Mouse (Mus musculus): ENCODE data around the gene Ank3. TPM values are rescaled to one million over a fixed set of nuclear protein-coding genes. Genes with fewer than 3 reads are reported as not detected.

Gene Ank3
- polyA plus RNA-seq, 1 experiment from 2014 or later = 76.6 TPM

DNA sequence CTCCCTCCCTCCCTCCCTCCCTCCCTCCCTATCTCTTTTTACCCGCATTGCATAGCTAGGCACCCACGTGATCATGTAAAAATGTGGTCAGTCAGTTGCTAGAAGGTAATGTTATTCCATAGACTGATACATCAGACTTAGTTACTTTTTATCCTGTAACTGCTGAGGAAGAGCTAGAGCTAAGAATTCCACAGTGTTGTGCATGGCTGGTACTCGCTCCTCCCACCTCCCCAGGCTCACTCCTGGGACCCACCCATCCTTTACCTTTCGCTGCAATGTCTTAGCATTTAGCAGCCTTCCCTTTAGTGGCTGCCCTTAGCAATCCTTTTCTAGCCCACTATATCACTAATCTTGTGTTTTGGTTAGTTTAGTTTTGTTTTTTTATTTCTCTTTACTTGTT lies 569.4 kb downstream of the Ank3 start:
- Histone ChIP-seq H3K36me3 (peaks cover 11% of the 10 kb centered on the region), H3K4me2 (no peak overlapping the region), H3K27ac (replicated peaks) (no peak overlapping the region), H3K9me3 (no peaks in the 10 kb centered on the region), H3K27me3 (no peaks in the 10 kb centered on the region), H3K4me1 (replicated peaks) (no peaks in the 10 kb centered on the region), H3K4me3 (no peak overlapping the region), H3K9ac (no peak overlapping the region)
- ATAC-seq (ENCODE audit: low FRiP score, low read depth) = no peak
- WGBS = 82% methylated on average over 3 of the region's 4 CpGs

DNA sequence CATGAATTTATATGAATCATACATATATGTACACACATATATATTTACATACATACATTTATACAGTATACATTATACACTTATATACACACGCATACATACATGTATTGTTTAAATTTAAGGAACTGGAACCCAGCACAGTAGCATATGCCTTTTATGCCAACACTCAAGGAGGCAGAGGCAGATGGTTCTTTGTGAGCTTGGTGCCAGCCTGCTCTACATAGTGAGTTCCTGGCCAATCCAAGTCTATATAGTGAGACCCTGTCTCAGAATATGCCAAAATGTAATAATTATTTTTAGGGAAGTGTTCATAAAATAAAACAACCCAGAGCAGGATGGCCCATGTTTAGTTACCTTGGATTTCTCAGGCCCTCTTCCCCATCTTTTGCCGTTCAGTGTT lies 581.1 kb downstream of the Ank3 start:
- 95% methylated on average over 2 of the region's 2 CpGs for WGBS
- H3K4me2 ChIP-seq = no peak overlapping the region

DNA sequence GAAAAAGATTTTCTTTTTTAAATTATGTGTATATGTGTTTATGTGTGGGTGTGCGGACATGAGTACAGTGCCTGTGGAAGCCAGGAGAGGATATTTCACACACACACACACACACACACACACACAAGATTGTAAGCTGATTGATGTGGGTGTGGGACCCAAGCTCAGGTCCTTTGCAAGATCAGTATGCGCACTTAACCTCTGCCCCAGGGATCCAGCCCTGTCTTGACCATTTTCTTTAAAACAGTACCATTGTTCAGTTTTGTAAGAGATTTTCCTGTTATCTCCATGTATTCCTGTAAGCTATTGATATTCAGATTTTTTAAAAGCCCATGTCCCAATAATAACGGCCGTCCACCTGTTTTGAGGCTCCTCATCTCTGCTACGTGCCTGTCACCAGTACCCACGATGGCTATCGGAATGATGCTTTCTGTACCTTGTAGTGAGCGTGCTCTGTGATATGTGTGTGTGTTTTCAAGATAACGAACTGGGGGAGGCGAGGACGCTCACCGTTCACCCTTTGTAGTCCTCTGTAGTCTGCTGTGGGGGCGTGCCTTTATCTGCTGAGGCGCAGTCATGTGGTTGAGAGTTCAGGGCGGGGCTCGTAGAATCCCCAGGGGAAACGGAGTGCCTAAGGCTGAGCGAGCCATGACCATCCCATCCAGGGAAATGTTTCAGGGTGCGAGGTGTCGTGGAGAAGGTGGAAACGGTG lies 583.0 kb downstream of the Ank3 start:
- Histone ChIP-seq H3K9ac (no peak overlapping the region), H3K36me3 (peaks cover 31% of the 10 kb centered on the region), H3K27ac (replicated peaks) (no peak overlapping the region), H3K27me3 (no peaks in the 10 kb centered on the region), H3K4me1 (replicated peaks) (no peaks in the 10 kb centered on the region), H3K4me3 (no peak overlapping the region), H3K4me2 (no peak overlapping the region), H3K9me3 (no peaks in the 10 kb centered on the region)
- ATAC-seq (ENCODE audit: low FRiP score, low read depth) = no peak
- WGBS = 80% methylated on average over 21 of the region's 21 CpGs

More for the DNA sequence above, 581.1 kb downstream of the Ank3 start:
- Histone ChIP-seq H3K4me1 (replicated peaks) (no peaks in the 10 kb centered on the region), H3K9me3 (no peaks in the 10 kb centered on the region), H3K27ac (replicated peaks) (no peak overlapping the region), H3K9ac (no peak overlapping the region), H3K27me3 (no peaks in the 10 kb centered on the region), H3K36me3 (peaks cover 38% of the 10 kb centered on the region), H3K4me3 (no peak overlapping the region)
- no peak for ATAC-seq (ENCODE audit: low FRiP score, low read depth)

DNA sequence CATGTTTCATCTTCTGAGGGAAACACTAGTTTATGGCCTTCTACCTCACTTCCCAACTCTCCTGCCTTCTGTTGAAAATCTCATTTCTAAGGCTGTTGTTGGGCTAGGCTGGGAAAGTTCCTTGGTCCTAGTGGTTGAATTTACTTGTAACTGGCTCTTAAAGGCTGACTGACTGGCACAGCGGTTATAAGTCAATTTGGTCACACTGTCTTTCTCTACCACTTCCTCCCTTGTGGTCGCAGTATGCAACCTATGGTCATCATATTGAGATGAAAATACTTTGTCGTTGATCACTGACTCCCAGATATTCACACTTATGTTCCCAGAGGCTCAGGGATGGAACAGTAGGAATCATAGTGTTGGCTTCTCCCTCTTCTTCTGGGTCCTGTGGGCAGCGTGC lies 584.1 kb downstream of the Ank3 start:
- WGBS = 92% methylated on average over 4 of the region's 4 CpGs
- peaks cover 32% of the 10 kb centered on the region for H3K36me3 ChIP-seq

DNA sequence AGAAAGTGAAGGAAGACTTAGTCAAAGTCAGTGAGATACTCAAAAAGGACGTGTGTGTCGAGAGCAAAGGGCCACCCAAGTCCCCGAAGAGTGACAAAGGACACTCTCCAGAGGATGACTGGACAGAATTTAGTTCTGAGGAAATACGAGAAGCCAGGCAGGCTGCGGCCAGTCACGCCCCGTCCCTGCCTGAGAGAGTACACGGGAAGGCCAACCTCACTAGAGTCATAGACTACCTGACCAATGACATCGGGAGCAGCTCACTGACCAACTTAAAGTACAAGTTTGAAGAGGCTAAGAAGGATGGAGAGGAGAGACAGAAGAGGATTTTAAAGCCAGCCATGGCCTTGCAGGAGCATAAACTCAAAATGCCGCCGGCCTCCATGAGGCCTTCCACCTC lies 588.9 kb downstream of the Ank3 start:
- H3K4me3 ChIP-seq = no peak overlapping the region
- WGBS = 96% methylated on average over 11 of the region's 11 CpGs
- H3K9ac ChIP-seq = no peak overlapping the region
- H3K9me3 ChIP-seq = no peaks in the 10 kb centered on the region
- H3K27ac ChIP-seq (replicated peaks) = no peak overlapping the region
- H3K27me3 ChIP-seq = no peaks in the 10 kb centered on the region
- no peak overlapping the region for H3K4me2 ChIP-seq
- H3K36me3 ChIP-seq = peaks cover 65% of the 10 kb centered on the region
- H3K4me1 ChIP-seq (replicated peaks) = no peaks in the 10 kb centered on the region
- ATAC-seq (ENCODE audit: low FRiP score, low read depth) = no peak

More for the DNA sequence above, 584.1 kb downstream of the Ank3 start:
- no peak for ATAC-seq (ENCODE audit: low FRiP score, low read depth)
- Histone ChIP-seq H3K27ac (replicated peaks) (no peak overlapping the region), H3K27me3 (no peaks in the 10 kb centered on the region), H3K4me2 (no peak overlapping the region), H3K4me3 (no peak overlapping the region), H3K4me1 (replicated peaks) (no peaks in the 10 kb centered on the region), H3K9ac (no peak overlapping the region), H3K9me3 (no peaks in the 10 kb centered on the region)

DNA sequence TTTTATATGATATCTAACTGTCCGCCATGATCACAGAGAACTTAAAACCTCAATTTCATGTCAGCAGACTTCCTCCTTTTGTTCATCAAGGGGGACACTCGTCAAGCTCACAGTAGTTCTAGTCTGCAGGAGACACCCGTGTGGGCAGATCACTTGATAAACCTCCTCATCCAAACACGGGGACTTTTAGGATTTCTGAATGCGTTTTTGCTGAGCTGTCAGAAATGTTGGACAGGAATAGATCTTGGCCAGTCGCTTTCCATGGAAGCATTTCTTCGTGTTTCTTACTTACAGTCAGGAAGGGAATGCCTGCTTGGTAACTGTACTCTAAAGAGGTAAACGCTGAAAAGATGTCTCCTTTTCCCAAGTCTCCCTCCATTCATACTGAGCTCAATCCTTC lies 598.5 kb downstream of the Ank3 start:
- H3K4me3 ChIP-seq = no peak overlapping the region
- no peaks in the 10 kb centered on the region for H3K4me1 ChIP-seq (replicated peaks)
- H3K27ac ChIP-seq (replicated peaks) = no peak overlapping the region
- H3K27me3 ChIP-seq = no peaks in the 10 kb centered on the region
- ATAC-seq (ENCODE audit: low FRiP score, low read depth) = no peak
- no peak overlapping the region for H3K9ac ChIP-seq
- peaks cover 63% of the 10 kb centered on the region for H3K36me3 ChIP-seq
- no peak overlapping the region for H3K4me2 ChIP-seq
- H3K9me3 ChIP-seq = no peaks in the 10 kb centered on the region
- 87% methylated on average over 8 of the region's 8 CpGs for WGBS

DNA sequence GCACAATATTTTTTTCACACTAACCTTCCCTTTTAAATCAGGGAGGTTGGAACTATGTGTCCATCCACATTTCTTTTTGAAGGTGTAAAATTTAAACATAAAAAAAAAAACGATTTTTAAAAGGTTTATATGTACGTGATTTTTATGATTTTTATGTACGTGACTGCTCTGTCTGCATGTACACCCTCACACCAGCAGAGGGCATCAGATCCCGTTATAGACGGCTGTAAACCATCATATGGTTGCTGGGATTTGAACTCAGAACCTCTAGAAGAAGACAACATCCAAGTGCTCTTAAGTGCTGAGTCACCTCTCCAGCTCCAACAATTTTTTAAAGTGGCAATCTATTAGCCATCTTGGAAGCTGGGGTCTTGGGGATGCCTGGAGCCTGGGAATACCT lies 605.5 kb downstream of the Ank3 start:
- no peak overlapping the region for H3K4me3 ChIP-seq
- H3K4me1 ChIP-seq (replicated peaks) = no peaks in the 10 kb centered on the region
- H3K27ac ChIP-seq (replicated peaks) = no peak overlapping the region
- no peaks in the 10 kb centered on the region for H3K9me3 ChIP-seq
- WGBS = 92% methylated on average over 5 of the region's 5 CpGs
- ATAC-seq (ENCODE audit: low FRiP score, low read depth) = no peak
- H3K9ac ChIP-seq = no peak overlapping the region
- H3K36me3 ChIP-seq = peaks cover 64% of the 10 kb centered on the region
- no peak overlapping the region for H3K4me2 ChIP-seq
- no peaks in the 10 kb centered on the region for H3K27me3 ChIP-seq

DNA sequence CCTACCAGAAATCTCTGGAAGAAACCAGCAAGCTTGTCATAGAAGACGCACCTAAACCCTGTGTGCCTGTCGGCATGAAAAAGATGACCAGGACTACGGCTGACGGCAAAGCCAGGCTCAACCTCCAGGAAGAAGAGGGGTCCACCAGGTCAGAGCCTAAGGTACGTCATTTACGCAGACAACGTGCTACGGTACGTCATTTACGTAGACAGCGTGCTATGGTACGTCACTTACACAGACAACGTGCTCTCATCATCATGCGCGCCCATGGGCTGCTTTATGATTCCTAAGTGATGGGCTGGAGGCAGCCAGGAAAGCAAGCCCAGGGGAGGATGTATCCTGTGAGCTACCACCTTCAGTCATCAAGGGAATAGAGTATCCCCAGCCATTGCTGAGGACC lies 606.3 kb downstream of the Ank3 start:
- peaks cover 58% of the 10 kb centered on the region for H3K36me3 ChIP-seq
- no peak overlapping the region for H3K27ac ChIP-seq (replicated peaks)
- no peak for ATAC-seq (ENCODE audit: low FRiP score, low read depth)
- no peaks in the 10 kb centered on the region for H3K27me3 ChIP-seq
- 94% methylated on average over 15 of the region's 15 CpGs for WGBS
- H3K4me1 ChIP-seq (replicated peaks) = no peaks in the 10 kb centered on the region
- H3K4me2 ChIP-seq = no peak overlapping the region
- no peak overlapping the region for H3K9ac ChIP-seq
- H3K9me3 ChIP-seq = no peaks in the 10 kb centered on the region
- no peak overlapping the region for H3K4me3 ChIP-seq

DNA sequence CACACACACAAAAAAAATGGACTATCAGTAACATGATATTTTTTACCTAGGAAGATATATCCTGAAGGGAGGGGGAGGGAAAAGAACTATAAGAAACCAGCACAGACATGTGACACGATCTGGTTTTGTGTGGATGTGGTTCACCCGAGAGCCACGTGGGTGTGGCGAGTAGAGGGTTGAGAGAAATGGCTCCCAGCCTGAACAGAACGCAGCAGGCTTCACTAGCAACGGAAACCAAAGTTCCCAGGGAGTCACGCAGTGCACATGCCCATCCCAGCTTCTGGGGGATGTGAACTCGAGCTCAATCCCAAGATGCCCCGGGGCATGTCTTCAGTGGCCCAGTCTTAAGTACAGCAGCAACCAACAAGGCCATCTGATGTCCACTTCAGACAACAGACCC lies 607.8 kb downstream of the Ank3 start:
- peaks cover 61% of the 10 kb centered on the region for H3K36me3 ChIP-seq
- WGBS = 77% methylated on average over 9 of the region's 9 CpGs
- no peaks in the 10 kb centered on the region for H3K9me3 ChIP-seq
- H3K4me3 ChIP-seq = no peak overlapping the region
- H3K9ac ChIP-seq = no peak overlapping the region
- no peak overlapping the region for H3K27ac ChIP-seq (replicated peaks)
- no peak for ATAC-seq (ENCODE audit: low FRiP score, low read depth)
- H3K27me3 ChIP-seq = no peaks in the 10 kb centered on the region
- no peaks in the 10 kb centered on the region for H3K4me1 ChIP-seq (replicated peaks)
- no peak overlapping the region for H3K4me2 ChIP-seq

DNA sequence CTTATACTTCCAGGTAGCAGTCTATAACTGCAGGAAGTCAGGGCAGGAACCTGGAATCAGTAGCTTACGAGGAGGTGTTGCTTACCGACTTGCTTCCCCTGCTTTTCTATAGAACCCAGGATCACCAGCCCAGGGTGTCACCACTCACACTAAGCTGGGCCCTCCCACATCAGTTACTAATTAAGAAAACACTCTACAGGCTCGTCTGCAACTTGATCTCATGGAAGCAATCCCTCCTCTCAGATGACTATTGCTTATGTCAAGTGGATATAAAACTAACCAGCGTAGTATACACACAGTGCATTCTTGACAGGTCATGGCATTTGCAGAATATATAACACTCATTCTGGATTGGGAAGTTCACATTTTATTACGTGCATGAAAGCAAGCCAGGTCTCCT lies 613.2 kb downstream of the Ank3 start:
- Histone ChIP-seq H3K4me1 (replicated peaks) (no peaks in the 10 kb centered on the region), H3K27me3 (no peaks in the 10 kb centered on the region), H3K4me2 (no peak overlapping the region), H3K27ac (replicated peaks) (no peak overlapping the region), H3K36me3 (peaks cover 62% of the 10 kb centered on the region), H3K4me3 (no peak overlapping the region), H3K9ac (no peak overlapping the region), H3K9me3 (no peaks in the 10 kb centered on the region)
- 79% methylated on average over 5 of the region's 5 CpGs for WGBS
- ATAC-seq (ENCODE audit: low FRiP score, low read depth) = no peak

DNA sequence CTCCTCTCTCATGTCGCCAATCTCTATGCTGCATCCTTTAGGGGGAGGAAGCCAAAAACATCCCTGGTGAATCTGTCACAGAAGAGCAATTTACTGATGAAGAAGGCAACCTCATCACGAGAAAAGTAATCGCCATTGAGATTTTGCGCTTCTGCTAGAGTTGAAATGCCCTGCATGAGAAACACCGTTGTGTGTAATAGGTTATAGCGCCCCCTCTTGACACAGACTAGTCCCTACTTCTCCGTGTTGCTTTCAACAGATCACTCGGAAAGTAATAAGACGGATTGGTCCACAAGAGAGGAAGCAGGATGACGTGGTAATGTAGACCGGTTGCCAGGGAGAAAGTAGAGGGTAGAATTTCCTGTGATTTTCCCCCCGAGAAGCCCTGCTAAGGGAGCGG lies 615.4 kb downstream of the Ank3 start:
- no peak overlapping the region for H3K4me3 ChIP-seq
- no peaks in the 10 kb centered on the region for H3K27me3 ChIP-seq
- no peaks in the 10 kb centered on the region for H3K9me3 ChIP-seq
- H3K27ac ChIP-seq (replicated peaks) = no peak overlapping the region
- ATAC-seq (ENCODE audit: low FRiP score, low read depth) = no peak
- H3K9ac ChIP-seq = no peak overlapping the region
- no peak overlapping the region for H3K4me2 ChIP-seq
- H3K4me1 ChIP-seq (replicated peaks) = no peaks in the 10 kb centered on the region
- 91% methylated on average over 13 of the region's 13 CpGs for WGBS
- peaks cover 61% of the 10 kb centered on the region for H3K36me3 ChIP-seq

DNA sequence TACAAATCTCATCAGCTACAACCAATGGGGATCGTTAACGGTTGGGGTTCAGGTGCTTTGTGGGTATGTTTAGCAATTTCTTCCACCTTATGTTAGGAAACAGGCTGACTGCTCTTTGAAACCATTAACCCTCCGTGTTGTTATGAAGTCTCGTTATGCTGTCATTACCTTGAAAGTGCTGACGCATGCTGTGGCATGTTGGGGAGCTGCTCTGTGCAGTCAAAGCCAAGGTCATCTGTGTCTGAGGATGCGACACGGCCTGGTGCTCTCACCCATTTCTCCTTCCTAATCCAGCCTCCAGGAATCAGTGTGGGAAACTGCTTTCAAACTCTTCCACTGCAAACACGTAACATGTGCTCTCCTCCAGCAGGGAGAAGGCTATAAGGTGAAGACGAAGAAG lies 616.6 kb downstream of the Ank3 start:
- Histone ChIP-seq H3K36me3 (peaks cover 65% of the 10 kb centered on the region), H3K9ac (no peak overlapping the region), H3K27me3 (no peaks in the 10 kb centered on the region), H3K9me3 (no peaks in the 10 kb centered on the region), H3K4me1 (replicated peaks) (no peaks in the 10 kb centered on the region), H3K27ac (replicated peaks) (no peak overlapping the region), H3K4me3 (no peak overlapping the region), H3K4me2 (no peak overlapping the region)
- ATAC-seq (ENCODE audit: low FRiP score, low read depth) = no peak
- 83% methylated on average over 9 of the region's 9 CpGs for WGBS

DNA sequence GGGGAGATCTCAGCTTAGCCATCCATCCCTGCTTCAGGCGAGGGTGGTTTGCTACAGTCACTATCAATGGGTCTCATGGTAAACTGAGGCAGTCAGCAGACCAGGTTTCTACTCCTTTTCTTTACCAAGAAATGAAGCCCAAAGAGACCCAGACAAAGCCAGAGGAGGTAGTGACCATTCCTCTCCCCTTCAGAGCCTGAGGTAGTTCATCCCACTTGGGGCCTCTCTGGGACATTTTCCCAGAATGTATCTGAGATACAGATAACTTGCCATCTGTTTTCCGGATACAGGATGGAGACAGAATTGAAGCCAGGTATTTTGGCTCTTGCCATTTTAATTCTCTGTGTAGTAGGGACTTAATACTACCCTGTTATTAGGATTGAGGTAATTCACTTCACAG lies 620.1 kb downstream of the Ank3 start:
- no peak for ATAC-seq (ENCODE audit: low FRiP score, low read depth)
- H3K27me3 ChIP-seq = no peaks in the 10 kb centered on the region
- WGBS = 80% methylated on average over 2 of the region's 2 CpGs
- no peaks in the 10 kb centered on the region for H3K4me1 ChIP-seq (replicated peaks)
- H3K9me3 ChIP-seq = no peaks in the 10 kb centered on the region
- no peak overlapping the region for H3K4me2 ChIP-seq
- no peak overlapping the region for H3K4me3 ChIP-seq
- H3K27ac ChIP-seq (replicated peaks) = no peak overlapping the region
- H3K9ac ChIP-seq = no peak overlapping the region
- peaks cover 57% of the 10 kb centered on the region for H3K36me3 ChIP-seq
